Mouse (Mus musculus) stomach, embryonic 14.5 days (tissue): ENCODE data around the gene Sgip1. TPM values are rescaled to one million over a fixed set of nuclear protein-coding genes. Genes with fewer than 3 reads are reported as not detected.
A peak's percentile ranks its signal among the peaks of the same experiment; 100 is the strongest.

ENCODE experiments used
- ATAC-seq: fragments of 200-750 bp; cut with Nextera tagmentation; 2 replicates; pipeline ENCODE4 v1.8.0; 2017; ENCODE audit warnings: low read depth, moderate TSS enrichment; ENCODE audit not compliant: insufficient number of reproducible peaks, insufficient read depth, low FRiP score
- H3K27ac ChIP-seq: fragments of 300-500 bp; sonication (generic); 2 replicates; pipeline ENCODE4 v1.5.1; 2014; ENCODE audit warnings: mild to moderate bottlenecking, low read length, moderate library complexity, mixed read lengths
- H3K27me3 ChIP-seq: fragments of 300-500 bp; sonication (generic); 2 replicates; pipeline ENCODE4 v1.6.1; 2014; ENCODE audit warnings: low read length, control low read depth, mixed read lengths; ENCODE audit not compliant: control insufficient read depth, insufficient read depth
- H3K36me3 ChIP-seq: fragments of 300-500 bp; sonication (generic); 2 replicates; pipeline ENCODE4 v1.6.1; 2014; ENCODE audit warnings: mild to moderate bottlenecking, control low read depth, low read length, moderate library complexity, mixed read lengths; ENCODE audit not compliant: control insufficient read depth, insufficient read depth
- H3K4me1 ChIP-seq: fragments of 300-500 bp; sonication (generic); 2 replicates; pipeline ENCODE4 v1.6.1; 2014; ENCODE audit warnings: low read length, control low read depth, mixed read lengths; ENCODE audit not compliant: control insufficient read depth, insufficient read depth
- H3K4me2 ChIP-seq: fragments of 300-500 bp; sonication (generic); replicated peaks from 2 replicates; pipeline ENCODE4 v1.6.1; 2014; ENCODE audit warnings: low read depth, low read length, control low read depth
- H3K4me3 ChIP-seq: fragments of 300-500 bp; sonication (generic); 2 replicates; pipeline ENCODE4 v1.5.1; 2014; ENCODE audit warnings: low read depth, low read length, control low read depth
- H3K9ac ChIP-seq: fragments of 300-500 bp; sonication (generic); replicated peaks from 2 replicates; pipeline ENCODE4 v1.6.1; 2014; ENCODE audit warnings: low read depth, mild to moderate bottlenecking, control low read depth, low read length, moderate library complexity, mixed read lengths
- H3K9me3 ChIP-seq: fragments of 300-500 bp; sonication (generic); 2 replicates; pipeline ENCODE4 v1.6.1; 2016; ENCODE audit warnings: low read depth, low read length, control low read depth; ENCODE audit not compliant: control insufficient read depth
- WGBS: fragments of 180-500 bp; shearing (Covaris S2); extraction: QIAGEN DNeasy Blood & Tissue Kit; methylation state at CpG from one replicate; pipeline ENCODE4 v1.1.7; 2014; 5-methylcytosine and 5-hydroxymethylcytosine counted together
- polyA plus RNA-seq: library from polyadenylated mRNA; unstranded; fragments of >200 nt; fragmentation: Nextera tagmentation; extraction: Ambion mirVana; gene quantifications from 2 replicates; pipeline ENCODE4 v1.2.1, GENCODE M21; 2014

The Sgip1 gene
- polyA plus RNA-seq, 1 experiment from 2014 or later = 10.4 TPM

GRCm38 (mm10) chr4:102792100-102792790 lies 51.1 kb downstream of the Sgip1 start:
- ATAC-seq = no peak
- peaks cover 10% of the 10 kb centered on the region; the same call in 1 of the 2 replicates for H3K4me1 ChIP-seq
- H3K27ac ChIP-seq = peak overlapping the region; percentile 11; the same call in 1 of the 2 replicates
- no peak overlapping the region for H3K9ac ChIP-seq
- no peaks in the 10 kb centered on the region for H3K9me3 ChIP-seq
- H3K4me2 ChIP-seq = no peak overlapping the region
- WGBS = 52% methylated on average over 8 of the region's 8 CpGs
- no peaks in the 10 kb centered on the region for H3K36me3 ChIP-seq
- H3K27me3 ChIP-seq = no peaks in the 10 kb centered on the region
- H3K4me3 ChIP-seq = no peak overlapping the region

GRCm38 (mm10) chr4:102801471-102801870 lies 60.4 kb downstream of the Sgip1 start:
- WGBS = 81% methylated on average over 1 of the region's 1 CpGs
- Histone ChIP-seq H3K27ac (no peak overlapping the region), H3K4me1 (no peaks in the 10 kb centered on the region), H3K36me3 (no peaks in the 10 kb centered on the region), H3K27me3 (no peaks in the 10 kb centered on the region), H3K9ac (no peak overlapping the region), H3K4me3 (no peak overlapping the region), H3K9me3 (no peaks in the 10 kb centered on the region), H3K4me2 (no peak overlapping the region)
- no peak for ATAC-seq

GRCm38 (mm10) chr4:102801936-102802335 lies 60.8 kb downstream of the Sgip1 start:
- 91% methylated on average over 4 of the region's 4 CpGs for WGBS
- Histone ChIP-seq H3K27me3 (no peaks in the 10 kb centered on the region), H3K36me3 (no peaks in the 10 kb centered on the region), H3K9me3 (no peaks in the 10 kb centered on the region), H3K4me1 (no peaks in the 10 kb centered on the region), H3K4me2 (no peak overlapping the region), H3K9ac (no peak overlapping the region), H3K27ac (no peak overlapping the region), H3K4me3 (no peak overlapping the region)
- no peak for ATAC-seq

- WGBS = 64% methylated on average over 5 of the region's 5 CpGs
- H3K4me3 ChIP-seq = no peak overlapping the region
- no peak overlapping the region for H3K9ac ChIP-seq
- H3K27ac ChIP-seq = no peak overlapping the region
- no peak overlapping the region for H3K4me2 ChIP-seq
- H3K9me3 ChIP-seq = no peaks in the 10 kb centered on the region
- H3K27me3 ChIP-seq = no peaks in the 10 kb centered on the region
- no peaks in the 10 kb centered on the region for H3K36me3 ChIP-seq
- no peaks in the 10 kb centered on the region for H3K4me1 ChIP-seq
- no peak for ATAC-seq
These were observed 63.5 kb downstream of the Sgip1 start for GRCm38 (mm10) chr4:102804611-102805010.

GRCm38 (mm10) chr4:102806987-102807386 lies 65.9 kb downstream of the Sgip1 start:
- ATAC-seq = no peak
- Histone ChIP-seq H3K4me2 (no peak overlapping the region), H3K36me3 (no peaks in the 10 kb centered on the region), H3K4me3 (no peak overlapping the region), H3K27ac (no peak overlapping the region), H3K9me3 (no peaks in the 10 kb centered on the region), H3K9ac (no peak overlapping the region), H3K4me1 (no peaks in the 10 kb centered on the region), H3K27me3 (no peaks in the 10 kb centered on the region)
- 82% methylated on average over 3 of the region's 3 CpGs for WGBS

GRCm38 (mm10) chr4:102808258-102808657 lies 67.2 kb downstream of the Sgip1 start:
- Histone ChIP-seq H3K4me2 (no peak overlapping the region), H3K9me3 (no peaks in the 10 kb centered on the region), H3K27ac (no peak overlapping the region)

GRCm38 (mm10) chr4:102809296-102809695 lies 68.2 kb downstream of the Sgip1 start:
- H3K9ac ChIP-seq = no peak overlapping the region
- H3K4me1 ChIP-seq = no peaks in the 10 kb centered on the region
- no peaks in the 10 kb centered on the region for H3K36me3 ChIP-seq
- no peak for ATAC-seq
- H3K4me2 ChIP-seq = no peak overlapping the region
- no peak overlapping the region for H3K27ac ChIP-seq
- H3K4me3 ChIP-seq = no peak overlapping the region
- H3K9me3 ChIP-seq = no peaks in the 10 kb centered on the region
- H3K27me3 ChIP-seq = no peaks in the 10 kb centered on the region
- WGBS = 81% methylated on average over 4 of the region's 4 CpGs

More at GRCm38 (mm10) chr4:102808258-102808657, 67.2 kb downstream of the Sgip1 start:
- Histone ChIP-seq H3K4me3 (no peak overlapping the region), H3K4me1 (no peaks in the 10 kb centered on the region), H3K27me3 (no peaks in the 10 kb centered on the region), H3K9ac (no peak overlapping the region), H3K36me3 (no peaks in the 10 kb centered on the region)
- ATAC-seq = no peak

GRCm38 (mm10) chr4:102810277-102810676 lies 69.2 kb downstream of the Sgip1 start:
- Histone ChIP-seq H3K27ac (no peak overlapping the region), H3K4me3 (no peak overlapping the region), H3K9me3 (no peaks in the 10 kb centered on the region), H3K27me3 (no peaks in the 10 kb centered on the region), H3K4me1 (no peaks in the 10 kb centered on the region), H3K4me2 (no peak overlapping the region), H3K9ac (no peak overlapping the region), H3K36me3 (no peaks in the 10 kb centered on the region)
- 92% methylated on average over 1 of the region's 1 CpGs for WGBS
- ATAC-seq = no peak
